19 mouse cellular contexts compared by ENCODE assay signal in genomic region chr19:41164447-41165095, GRCm38 (mm10). TPM values are rescaled to one million over a fixed set of nuclear protein-coding genes. Genes with fewer than 3 reads are reported as not detected.
DNase-seq lines count a peak whose midpoint lies in the region; ATAC-seq and TF ChIP-seq lines count a peak whose summit lies in the region.
"Had no signal": no experiment of that assay in that cellular context is flagged by ENCODE, and none has a peak within 500 bp of the region (broad histone marks: within the 10 kb centered on the region; RNA-seq: fewer than 3 reads in every experiment).

No protein-coding gene starts in this region.

- TF ChIP-seq POLR2A in brain, embryonic 14.5 days (IDR thresholded peaks at IDR 0.05; ENCODE audit: borderline replicate concordance, extremely low read depth, insufficient read depth, insufficient read length, poor library complexity, severe bottlenecking), result no peak

- H3K27me3 ChIP-seq in hindbrain, embryonic 13.5 days, result peaks cover 12% of the 10 kb centered on the region
- H3K27me3 ChIP-seq in midbrain, embryonic 14.5 days (ENCODE audit: control insufficient read depth, insufficient read depth, low read length), result peaks cover 28% of the 10 kb centered on the region
- H3K27me3 ChIP-seq: limb, embryonic 13.5 days; liver, embryonic 15.5 days had no signal

- H3K9me3 ChIP-seq in hindbrain, embryonic 13.5 days, result no peaks in the 10 kb centered on the region
- H3K9me3 ChIP-seq in midbrain, embryonic 14.5 days (ENCODE audit: control insufficient read depth, low read length), result no peaks in the 10 kb centered on the region
- H3K9me3 ChIP-seq: embryonic facial prominence, embryonic 13.5 days; heart, embryonic 10.5 days; limb, embryonic 13.5 days; liver, embryonic 15.5 days had no signal

- H3K4me3 ChIP-seq in hindbrain, embryonic 13.5 days, result no peak overlapping the region
- no peak overlapping the region for H3K4me3 ChIP-seq in midbrain, embryonic 14.5 days (replicated peaks; ENCODE audit: low read depth, low read length)
- H3K4me3 ChIP-seq: embryonic facial prominence, embryonic 13.5 days; heart, embryonic 10.5 days; limb, embryonic 13.5 days; liver, embryonic 15.5 days had no signal

- peak; percentile 47 for DNase-seq in embryo, embryonic 10.5 days (ENCODE audit: low spot score)
- no peak for DNase-seq in embryo, embryonic 9.5 days (ENCODE audit: extremely low spot score)
- peak; percentile 93 for DNase-seq in brain, embryonic 14.5 days (ENCODE audit: low read depth)
- peak; percentile 65 for DNase-seq in midbrain, embryonic 14.5 days
- no peak for DNase-seq in urinary bladder, postnatal 36 days (ENCODE audit: low spot score in 2 of 2)
- DNase-seq in natural killer cell, adult 2 months (ENCODE audit: low spot score in 2 of 2), result no peak
- no peak for DNase-seq in cerebellum, adult 9-10 months
- DNase-seq: adrenal gland, postnatal 36 days; cerebellum, postnatal 10 days; kidney, adult 11 months; kidney, postnatal 10 days; lung, postnatal 36 days; right cerebral cortex, postnatal 4 days; thymus, adult 2 months had no signal

- peaks cover 25% of the 10 kb centered on the region for H3K4me1 ChIP-seq in hindbrain, embryonic 13.5 days (replicated peaks)
- peaks cover 26% of the 10 kb centered on the region for H3K4me1 ChIP-seq in midbrain, embryonic 14.5 days (ENCODE audit: control insufficient read depth, insufficient read depth, low read length)
- H3K4me1 ChIP-seq: embryonic facial prominence, embryonic 13.5 days; limb, embryonic 13.5 days; liver, embryonic 15.5 days had no signal

- no peaks in the 10 kb centered on the region for H3K36me3 ChIP-seq in hindbrain, embryonic 13.5 days
- no peaks in the 10 kb centered on the region for H3K36me3 ChIP-seq in midbrain, embryonic 14.5 days (ENCODE audit: control insufficient read depth, insufficient read depth, low read length)
- H3K36me3 ChIP-seq: embryonic facial prominence, embryonic 13.5 days; heart, embryonic 10.5 days; limb, embryonic 13.5 days; liver, embryonic 15.5 days had no signal

- TF ChIP-seq CTCF in brain, embryonic 14.5 days (IDR thresholded peaks at IDR 0.05; ENCODE audit: borderline replicate concordance, extremely low read depth, insufficient read depth, insufficient read length), result no peak

- peak overlapping the region; percentile 52; the same call in 1 of the 2 replicates for H3K27ac ChIP-seq in hindbrain, embryonic 13.5 days
- H3K27ac ChIP-seq in midbrain, embryonic 14.5 days (replicated peaks; ENCODE audit: low read depth, low read length), result peak overlapping the region; percentile 66
- H3K27ac ChIP-seq: embryonic facial prominence, embryonic 13.5 days; heart, embryonic 10.5 days; limb, embryonic 13.5 days; liver, embryonic 15.5 days had no signal

- no peak overlapping the region for H3K4me2 ChIP-seq in hindbrain, embryonic 13.5 days
- peak overlapping the region; percentile 22; the same call in 1 of the 2 replicates for H3K4me2 ChIP-seq in midbrain, embryonic 14.5 days (ENCODE audit: low read length)
- H3K4me2 ChIP-seq: embryonic facial prominence, embryonic 13.5 days; limb, embryonic 13.5 days; liver, embryonic 15.5 days had no signal

- 17% methylated on average over 10 of the region's 10 CpGs for WGBS in hindbrain, embryonic 13.5 days
- WGBS in midbrain, embryonic 14.5 days, result 8% methylated on average over 10 of the region's 10 CpGs

- H3K9ac ChIP-seq in hindbrain, embryonic 13.5 days, result no peak overlapping the region
- H3K9ac ChIP-seq in midbrain, embryonic 14.5 days (replicated peaks; ENCODE audit: low read length), result no peak overlapping the region
- H3K9ac ChIP-seq: embryonic facial prominence, embryonic 13.5 days; limb, embryonic 13.5 days; liver, embryonic 15.5 days had no signal

- peak; percentile 67 for ATAC-seq in hindbrain, embryonic 13.5 days (ENCODE audit: low FRiP score)
- peak; percentile 54; the same call in 1 of the 2 replicates for ATAC-seq in midbrain, embryonic 14.5 days (ENCODE audit: low FRiP score, low TSS enrichment)

RNA-seq across cellular contexts. Expression of gene Tll2, which starts 42.1 kb away (rescaled TPM):
- polyA plus RNA-seq in brain, embryonic 14.5 days (2012; rRNA removed), result 1.7 and 1.8 TPM in 2 replicates
- 0.44 and 0.60 TPM in 2 replicates for polyA plus RNA-seq in hindbrain, embryonic 13.5 days (2015; fragmentation: Nextera tagmentation; extraction: Ambion mirVana)
- polyA plus RNA-seq in midbrain, embryonic 14.5 days (2014; fragmentation: Nextera tagmentation; extraction: Ambion mirVana), result 1.1 and 1.8 TPM in 2 replicates
- polyA plus RNA-seq: heart, embryonic 10.5 days; liver, embryonic 15.5 days had no signal

Comparison
In these comparisons a context has a peak if more than half of its experiments do, and no peak if none do; other contexts are left out.
1. DNase-seq: peak in embryo, embryonic 10.5 days (single experiment), brain, embryonic 14.5 days (single experiment) and midbrain, embryonic 14.5 days (single experiment); none in embryo, embryonic 9.5 days (single experiment), urinary bladder, postnatal 36 days (0 of 2), natural killer cell, adult 2 months (0 of 2) and cerebellum, adult 9-10 months (single experiment).